Mouse (Mus musculus) heart, postnatal 4 days (tissue): ENCODE results near the gene Kif24. TPM values are rescaled to one million over a fixed set of nuclear protein-coding genes. Genes with fewer than 3 reads are reported as not detected.
A peak's percentile ranks its signal among the peaks of the same experiment; 100 is the strongest.

Source experiments
- DNase-seq: peaks from one replicate; pipeline ENCODE4 v3.0.0; 2021
- total RNA-seq, 2 experiments: library from RNA; stranded (reverse); gene quantifications; 2 replicates each; pipeline ENCODE4 v1.2.3; 2021

Gene Kif24
- total RNA-seq, 2 experiments from 2014 or later: 4.4 to 4.6 TPM

- DNase-seq: no peak
These were observed 63.5 kb downstream of the Kif24 start for GRCm38 (mm10) chr4:41401167-41401566.

DNA sequence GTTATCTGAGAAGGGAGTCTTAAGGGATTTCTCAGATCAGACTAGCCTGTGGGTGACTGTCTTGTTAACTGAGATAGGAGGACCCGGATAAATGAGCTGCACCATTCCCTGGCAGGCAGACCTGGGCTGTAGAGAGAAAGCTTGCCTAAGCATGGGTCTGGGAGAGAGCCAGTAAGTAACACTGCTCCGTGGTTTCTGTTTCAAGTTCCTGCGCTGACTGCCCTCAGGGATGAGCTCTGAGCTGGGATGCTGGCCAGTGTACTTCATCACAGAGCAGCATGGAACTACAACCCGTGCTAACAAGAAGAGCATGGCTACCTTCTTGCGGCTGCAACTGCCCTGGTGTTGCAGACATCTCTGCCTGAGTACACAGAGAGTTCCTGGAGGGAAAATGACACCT lies 64.8 kb downstream of the Kif24 start:
- DNase-seq: peak; percentile 13

DNA sequence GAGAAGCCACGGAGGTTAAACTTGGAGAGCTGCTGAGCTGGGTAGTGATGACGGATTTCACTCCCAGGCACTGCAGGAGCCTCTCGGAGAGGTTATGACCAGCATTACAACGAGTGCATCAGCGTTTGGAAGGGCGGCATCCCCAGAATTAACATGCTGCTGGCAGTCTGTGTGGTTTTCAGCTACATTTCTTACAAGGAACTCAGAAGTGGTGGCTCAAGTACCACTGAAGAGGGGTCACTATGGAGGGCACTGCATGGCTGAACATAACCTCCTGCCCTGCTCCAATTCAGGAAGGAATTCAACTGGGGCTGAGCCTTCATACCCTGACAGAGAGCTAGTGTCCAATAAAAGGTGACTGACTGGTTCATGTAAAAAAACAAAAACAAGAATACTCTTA lies 66.3 kb downstream of the Kif24 start:
- DNase-seq: no peak

DNA sequence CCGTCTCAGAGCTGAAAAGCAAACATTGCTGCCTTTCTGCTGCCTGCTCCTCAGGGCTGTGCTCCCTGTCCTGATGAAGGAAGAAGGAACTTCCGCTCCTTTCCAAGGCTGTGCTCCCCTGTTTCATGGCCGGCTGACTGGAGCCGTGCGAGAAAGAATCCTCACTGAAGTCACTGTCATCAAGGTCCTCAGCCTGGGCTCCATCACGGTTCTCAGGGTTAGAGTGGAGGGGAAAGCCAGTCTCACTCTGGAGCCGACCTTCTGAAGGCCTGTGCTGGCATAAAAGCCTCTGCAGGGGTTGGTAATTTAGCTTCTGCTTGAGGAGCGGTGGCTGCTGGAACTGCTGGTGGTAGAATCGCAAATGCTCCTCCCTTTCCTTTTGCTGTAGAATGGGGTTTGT lies 70.0 kb downstream of the Kif24 start:
- no peak for DNase-seq

- no peak for DNase-seq
These were observed 73.7 kb downstream of the Kif24 start for GRCm38 (mm10) chr4:41391015-41391414.

DNA sequence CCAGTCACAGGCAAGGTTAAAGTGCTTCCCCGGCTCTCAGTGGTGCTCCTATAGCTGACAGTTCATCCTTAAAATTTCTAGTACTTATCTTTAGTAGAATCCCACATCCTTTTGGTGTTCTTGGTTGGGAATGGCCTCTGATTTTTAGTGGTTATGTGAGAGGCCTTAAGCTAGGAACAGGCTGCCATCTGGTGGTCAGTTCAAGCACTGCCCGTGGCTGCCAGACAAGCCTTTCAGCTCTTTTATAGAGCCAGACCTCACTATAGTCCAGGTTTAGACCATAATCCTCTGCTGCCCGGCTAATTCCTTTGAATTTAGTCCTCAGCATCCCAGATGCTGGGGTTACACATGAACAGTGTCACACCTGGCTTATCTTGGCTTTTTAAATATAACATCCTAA lies 74.6 kb downstream of the Kif24 start:
- peak; percentile 87 for DNase-seq

DNA sequence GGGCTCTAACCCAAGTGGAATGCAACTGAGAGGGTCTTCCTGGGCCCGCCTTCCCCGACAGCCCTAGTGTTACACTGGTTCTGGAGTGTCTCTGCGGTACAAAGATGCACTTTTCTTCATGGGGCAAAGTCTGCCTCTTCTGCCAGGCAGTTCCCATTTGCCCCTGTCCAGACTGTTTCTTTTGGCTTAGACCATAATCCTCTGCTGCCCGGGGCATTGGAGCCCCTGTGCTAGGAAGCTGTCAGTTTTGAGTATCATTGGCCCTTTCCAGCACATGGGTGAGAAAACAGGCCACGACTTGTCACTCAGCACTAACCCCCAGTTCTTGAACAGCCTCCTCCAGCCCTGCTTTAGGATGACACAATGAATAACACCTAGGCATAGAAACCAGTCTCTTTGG lies 75.4 kb downstream of the Kif24 start:
- no peak for DNase-seq

DNA sequence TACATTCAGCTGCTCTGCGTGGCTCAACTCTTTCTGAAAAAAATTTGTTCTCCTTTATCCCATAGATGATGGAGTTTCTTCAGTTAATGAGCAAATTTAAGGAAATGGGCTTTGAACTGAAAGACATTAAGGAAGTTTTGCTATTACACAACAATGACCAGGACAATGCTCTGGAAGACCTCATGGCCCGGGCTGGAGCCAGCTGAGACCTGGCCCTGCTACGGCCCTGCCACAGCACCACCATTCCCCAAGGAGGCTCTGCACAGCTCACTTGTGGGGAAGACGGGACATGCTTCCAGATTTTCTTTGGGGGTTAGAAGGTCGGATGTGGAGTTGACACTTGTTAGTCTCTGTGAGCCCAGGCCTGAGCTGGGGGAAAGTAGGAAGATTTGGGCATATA lies 76.1 kb downstream of the Kif24 start:
- no peak for DNase-seq

- DNase-seq: no peak
These were observed 76.8 kb downstream of the Kif24 start for GRCm38 (mm10) chr4:41387755-41388469.

DNA sequence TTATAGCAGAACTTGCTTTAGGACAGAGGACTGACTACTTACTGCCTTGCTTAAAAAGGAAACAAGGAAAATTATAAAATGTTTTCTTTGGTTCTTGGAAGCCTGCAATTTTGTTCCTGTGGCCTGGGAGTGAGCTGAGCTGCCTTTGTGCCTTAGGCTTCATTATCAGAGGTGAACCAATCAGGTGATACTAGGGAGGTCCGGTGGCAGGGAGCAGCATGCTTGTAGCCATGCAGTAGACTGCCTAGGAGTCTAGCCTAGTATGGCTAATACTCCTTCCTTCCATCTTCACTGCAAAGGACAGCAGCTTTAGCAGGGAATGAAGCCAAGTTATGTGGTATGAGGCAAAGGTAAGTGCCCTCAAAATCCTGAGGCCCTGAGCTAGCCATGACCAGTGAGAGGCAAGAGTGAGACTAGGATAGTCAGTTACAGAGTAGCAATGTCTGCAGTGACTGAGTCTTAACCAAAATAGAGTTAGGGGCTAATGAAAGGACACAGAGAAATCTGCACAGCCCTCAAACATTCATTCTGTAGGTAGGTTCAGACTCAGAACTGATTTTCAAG lies 78.2 kb downstream of the Kif24 start:
- no peak for DNase-seq

DNA sequence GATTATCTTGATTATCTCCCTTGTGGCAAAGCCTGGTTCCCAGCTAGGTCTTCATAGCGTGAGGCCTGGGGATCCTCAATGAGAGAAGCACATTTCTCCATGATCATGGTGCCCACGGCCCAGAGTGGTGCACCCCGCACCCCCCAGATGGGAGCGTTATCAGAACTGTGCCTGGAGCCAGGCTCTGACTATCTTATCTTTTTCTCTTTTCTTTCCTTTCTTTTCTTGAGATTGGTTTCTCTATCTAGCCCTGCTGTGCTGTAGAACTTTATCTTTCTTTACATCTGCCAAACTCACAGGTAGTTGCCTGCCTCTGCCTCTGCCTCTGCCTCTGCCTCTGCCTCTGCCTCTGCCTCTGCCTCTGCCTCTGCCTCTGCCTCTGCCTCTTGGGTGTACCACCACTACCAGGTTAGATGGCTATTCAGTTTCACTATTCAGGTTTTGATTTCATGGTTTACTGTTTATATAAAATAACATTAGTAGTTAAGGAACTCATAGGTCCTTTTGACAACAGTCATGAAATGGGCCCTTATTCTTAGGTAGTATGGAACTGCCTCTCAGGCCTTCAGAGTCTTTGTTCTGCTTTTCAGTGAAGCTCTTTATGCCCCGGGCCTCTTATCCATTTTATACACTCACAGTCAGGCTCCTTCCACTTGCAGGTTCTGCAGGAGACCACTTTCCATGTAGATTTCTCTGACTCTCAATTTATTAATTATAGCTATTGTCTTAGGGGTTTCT lies 83.3 kb downstream of the Kif24 start:
- no peak for DNase-seq

DNA sequence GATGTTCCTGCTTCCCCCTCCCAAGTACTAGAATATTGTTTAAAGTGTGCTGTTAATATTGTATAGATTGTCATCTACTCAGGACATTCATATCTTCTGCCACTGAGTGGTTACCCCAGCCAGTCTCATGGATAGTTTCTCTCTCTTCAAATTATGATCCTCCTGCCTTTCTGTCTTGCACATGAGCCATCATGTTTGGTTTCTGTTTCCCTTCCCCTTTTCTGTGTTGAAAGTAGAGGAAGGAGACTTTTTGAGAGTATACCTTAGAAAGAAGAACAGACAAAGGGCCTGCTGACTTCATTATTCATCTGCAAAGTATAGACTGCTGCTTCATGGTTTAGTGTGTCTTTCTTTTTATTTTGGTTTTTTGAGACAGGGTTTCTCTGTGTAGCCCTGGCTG lies 87.1 kb downstream of the Kif24 start:
- no peak for DNase-seq

DNA sequence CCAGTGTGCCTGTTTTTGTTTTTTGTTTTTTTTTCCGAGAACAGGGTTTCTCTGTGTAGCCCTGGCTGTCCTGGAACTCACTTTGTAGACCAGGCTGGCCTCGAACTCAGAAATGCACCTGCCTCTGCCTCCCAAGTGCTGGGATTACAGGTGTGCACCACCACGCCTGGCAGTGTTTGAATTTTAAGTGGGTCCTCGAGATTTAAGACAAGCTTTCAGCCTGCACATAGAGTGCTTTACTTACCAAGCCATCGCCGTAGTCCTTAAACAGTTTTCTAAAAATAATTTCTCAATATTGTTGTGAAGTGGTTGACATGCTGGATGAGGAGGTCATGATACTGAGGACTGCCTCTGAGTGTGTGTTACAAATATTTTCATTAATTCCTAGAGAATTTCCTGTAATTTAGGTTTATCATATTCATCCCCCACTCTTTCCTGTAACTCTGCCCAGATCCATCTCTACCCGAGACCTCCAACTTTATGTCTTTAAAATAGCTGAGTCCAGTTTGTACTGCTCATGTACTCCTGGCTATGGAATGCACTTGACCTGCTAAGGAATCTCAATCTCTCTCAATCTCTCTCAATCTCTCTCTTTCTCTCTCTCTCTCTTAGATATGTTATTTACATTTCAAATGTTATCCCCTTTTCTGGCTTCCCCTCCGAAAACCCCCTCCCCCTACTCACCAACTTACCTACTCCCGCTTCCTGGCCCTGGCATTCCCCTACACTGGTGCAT lies 94.8 kb downstream of the Kif24 start:
- no peak for DNase-seq

DNA sequence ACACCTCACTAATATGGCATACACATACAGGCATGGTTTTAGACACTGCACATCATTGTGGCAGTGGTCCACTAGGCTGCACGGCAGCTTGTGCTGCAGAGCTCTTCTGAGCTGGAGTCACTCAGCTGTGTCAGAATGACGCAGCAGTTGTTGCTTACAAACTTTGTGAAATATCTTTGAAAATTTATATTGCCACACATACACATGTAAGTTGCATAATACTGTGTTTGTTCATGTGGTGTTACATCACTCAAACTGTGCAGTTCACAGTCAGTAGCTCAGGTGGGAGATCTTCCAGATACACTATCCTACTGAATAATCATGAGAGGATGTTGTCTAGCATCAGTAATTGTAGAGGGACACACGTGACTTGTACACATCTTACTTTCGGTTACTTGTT lies 96.5 kb downstream of the Kif24 start:
- DNase-seq: no peak

DNA sequence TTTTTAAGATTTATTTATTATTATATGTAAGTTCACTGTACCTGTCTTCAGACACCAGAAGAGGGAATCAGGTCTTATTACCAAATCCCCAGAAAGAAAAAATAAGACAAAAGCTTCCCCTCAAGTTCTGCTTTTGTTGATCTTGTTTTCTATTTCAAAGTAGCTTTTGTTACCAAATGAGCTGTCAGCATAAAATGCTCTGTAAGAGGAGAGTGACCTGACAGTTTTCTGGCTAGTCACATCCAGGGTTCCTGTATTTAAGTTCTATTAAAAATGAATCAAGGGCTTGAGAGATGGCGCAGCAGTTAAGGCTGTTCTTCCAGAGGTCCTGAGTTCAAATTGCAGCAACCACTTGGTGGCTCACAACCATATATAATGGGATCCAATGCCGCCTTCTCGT lies 103.6 kb downstream of the Kif24 start:
- DNase-seq: no peak

DNA sequence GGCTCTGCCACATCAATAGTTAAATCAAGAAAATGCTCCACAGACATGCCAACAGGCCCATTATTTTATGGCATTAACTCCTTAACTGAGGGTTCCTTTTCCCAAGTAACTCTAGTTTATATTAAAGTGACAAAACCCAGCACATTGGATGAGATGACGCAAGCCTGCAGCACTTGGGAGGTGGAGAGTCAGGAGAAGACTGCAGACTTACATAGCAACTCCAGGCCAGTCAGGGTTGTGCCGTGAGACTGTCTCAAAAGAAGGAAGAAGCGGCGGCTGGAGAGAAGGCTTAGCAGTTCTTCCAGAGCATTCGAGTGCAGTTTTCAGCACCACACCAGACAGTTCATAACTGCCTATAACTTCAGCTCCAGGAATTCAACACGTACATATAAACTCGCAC lies 105.3 kb downstream of the Kif24 start:
- DNase-seq: no peak

- DNase-seq: no peak
These were observed 106.0 kb downstream of the Kif24 start for GRCm38 (mm10) chr4:41358669-41359068.

- no peak for DNase-seq
These were observed 107.5 kb downstream of the Kif24 start for GRCm38 (mm10) chr4:41357154-41357553.

GRCm38 (mm10) chr4:41353265-41353664 lies 111.4 kb downstream of the Kif24 start:
- no peak for DNase-seq

GRCm38 (mm10) chr4:41352758-41353157 lies 111.9 kb downstream of the Kif24 start:
- no peak for DNase-seq

DNA sequence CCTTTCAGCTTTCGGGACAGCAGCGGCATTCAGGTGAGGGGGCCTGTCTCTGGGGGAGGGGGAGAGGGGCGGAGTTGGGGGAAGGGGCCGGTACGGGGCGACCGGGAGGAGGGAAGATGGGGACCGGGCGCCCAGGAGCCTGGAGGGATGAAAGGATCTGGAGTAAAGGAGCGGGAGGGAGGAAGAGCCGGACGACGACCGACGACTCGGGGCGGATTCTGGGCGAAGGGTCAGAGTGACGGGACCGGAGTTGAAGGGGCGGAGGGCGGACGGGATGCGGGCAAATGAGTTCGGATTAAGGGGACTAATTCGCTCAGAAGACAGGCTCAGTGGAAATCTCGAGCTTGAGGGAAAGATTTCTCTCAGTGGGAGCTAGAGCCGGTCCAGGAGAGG lies 115.5 kb downstream of the Kif24 start:
- DNase-seq: no peak

DNA sequence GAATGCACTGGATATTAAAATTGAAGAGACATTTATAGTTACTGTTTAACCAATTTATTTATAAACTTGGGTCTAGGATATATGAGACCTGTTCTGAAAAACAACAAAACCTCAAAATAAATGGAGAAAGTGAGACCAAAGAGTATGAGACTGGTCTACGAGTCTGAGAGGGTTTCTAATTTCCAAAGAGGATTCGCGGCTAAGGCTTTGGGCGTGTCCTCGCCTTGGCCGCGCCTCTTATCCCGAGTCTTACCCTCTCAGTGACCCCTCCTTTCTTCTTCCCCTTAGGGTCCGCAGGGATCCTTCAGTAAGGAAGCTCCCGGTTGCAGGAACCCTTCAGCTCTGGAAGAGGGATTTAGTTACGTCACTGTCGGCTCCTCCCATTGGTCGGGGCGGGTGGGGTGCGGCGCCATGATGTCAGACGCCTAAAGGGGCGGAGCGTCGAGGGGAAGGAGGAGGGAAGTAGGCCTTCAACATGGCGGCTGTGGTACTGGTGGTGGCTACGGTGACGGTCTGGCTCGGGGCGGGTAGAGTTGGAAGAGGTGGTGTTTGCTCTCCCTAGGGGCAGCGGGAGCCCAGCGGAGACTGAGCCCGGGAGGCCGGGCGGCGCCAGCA lies 116.0 kb downstream of the Kif24 start, which contains the start of gene Ubap1:
TSS of gene Ubap1 (plus strand) at position 413 of the 615 bp plus-strand sequence.
- peak; percentile 95 for DNase-seq

GRCm38 (mm10) chr4:41347839-41348238 lies 116.8 kb downstream of the Kif24 start:
- no peak for DNase-seq
